Mouse (Mus musculus) thymus, postnatal 4 days (tissue): ENCODE results near the gene Arl4d.

ENCODE experiments used
- DNase-seq: peaks from one replicate; pipeline ENCODE4 v3.0.0; 2021

The Arl4d gene

DNA sequence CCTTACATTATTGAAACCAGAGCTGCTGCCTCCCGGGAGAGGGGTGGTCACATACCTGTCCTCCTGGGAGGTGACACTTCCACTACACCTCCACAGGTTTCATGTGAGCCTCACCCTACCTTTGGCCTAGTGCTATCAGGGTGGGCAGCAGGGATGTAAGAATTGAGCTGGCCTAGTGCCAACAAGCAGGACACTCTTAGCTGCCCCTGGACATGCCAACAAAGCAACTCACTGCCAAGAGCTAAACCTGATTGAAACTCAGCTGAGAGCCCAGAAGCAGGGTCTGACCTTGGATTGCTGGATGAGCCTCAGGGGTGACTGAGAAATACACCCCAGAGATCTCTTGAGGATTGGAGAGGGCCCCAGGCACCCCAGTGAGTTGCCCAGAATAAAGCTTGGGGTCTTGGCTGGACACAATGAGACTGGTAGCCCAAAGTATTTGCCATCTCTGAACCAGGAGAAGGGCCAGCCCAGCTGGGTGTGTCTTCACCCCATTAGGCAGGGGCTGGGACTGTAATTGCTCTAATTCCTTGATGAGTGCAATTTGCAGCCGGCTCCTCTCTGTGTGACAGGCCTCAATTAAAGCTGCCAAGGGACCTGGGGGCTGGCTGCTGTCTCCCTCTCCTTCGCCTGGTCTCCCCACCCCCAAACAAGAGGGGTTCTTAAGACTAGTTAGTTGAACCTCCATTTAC lies 15.4 kb downstream of the Arl4d start:
- no peak for DNase-seq

DNA sequence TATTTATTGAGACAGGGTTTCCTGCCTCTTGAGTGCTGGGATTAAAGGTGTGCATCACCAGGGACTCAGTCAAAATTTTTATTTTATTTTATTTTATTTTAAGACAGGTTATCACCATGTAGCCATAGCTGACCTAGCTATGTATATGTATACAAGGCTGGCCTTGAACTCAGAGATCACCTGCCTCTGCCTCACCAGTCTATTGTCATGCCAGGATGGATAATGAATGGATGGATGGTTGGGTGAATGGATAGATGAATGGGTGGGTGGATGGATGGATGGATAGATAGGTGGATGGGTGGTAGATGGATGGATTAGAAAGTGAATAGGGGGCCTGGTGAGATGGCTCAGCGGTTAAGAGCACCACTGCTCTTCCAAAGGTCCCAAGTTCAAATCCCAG lies 16.6 kb downstream of the Arl4d start:
- DNase-seq, result no peak

DNA sequence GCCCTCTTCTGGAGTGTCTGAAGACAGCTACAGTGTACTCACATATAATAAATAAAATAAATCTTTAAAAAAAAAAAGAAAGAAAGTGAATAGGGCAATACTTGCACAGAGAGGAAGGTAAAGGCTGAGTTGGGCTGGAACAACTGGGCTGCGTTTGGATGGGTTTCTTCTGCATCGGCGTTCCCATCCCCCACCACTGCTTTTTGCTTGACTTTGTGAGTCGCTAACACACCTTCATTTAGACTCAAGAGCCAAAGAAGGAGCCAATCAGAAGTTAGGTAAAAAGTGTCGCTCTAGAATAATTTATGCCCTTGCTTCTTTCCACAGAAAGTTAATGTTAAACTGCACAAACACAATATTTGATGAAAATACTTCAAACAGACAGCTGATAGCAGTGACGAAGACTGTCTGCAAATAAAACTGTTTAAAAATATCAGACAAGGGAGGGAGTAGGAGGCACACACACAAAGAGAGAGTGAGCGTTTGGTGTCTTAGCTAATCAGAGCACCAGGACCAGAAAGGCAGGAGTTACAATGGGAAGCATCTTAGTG lies 17.1 kb downstream of the Arl4d start:
- DNase-seq, result no peak

DNA sequence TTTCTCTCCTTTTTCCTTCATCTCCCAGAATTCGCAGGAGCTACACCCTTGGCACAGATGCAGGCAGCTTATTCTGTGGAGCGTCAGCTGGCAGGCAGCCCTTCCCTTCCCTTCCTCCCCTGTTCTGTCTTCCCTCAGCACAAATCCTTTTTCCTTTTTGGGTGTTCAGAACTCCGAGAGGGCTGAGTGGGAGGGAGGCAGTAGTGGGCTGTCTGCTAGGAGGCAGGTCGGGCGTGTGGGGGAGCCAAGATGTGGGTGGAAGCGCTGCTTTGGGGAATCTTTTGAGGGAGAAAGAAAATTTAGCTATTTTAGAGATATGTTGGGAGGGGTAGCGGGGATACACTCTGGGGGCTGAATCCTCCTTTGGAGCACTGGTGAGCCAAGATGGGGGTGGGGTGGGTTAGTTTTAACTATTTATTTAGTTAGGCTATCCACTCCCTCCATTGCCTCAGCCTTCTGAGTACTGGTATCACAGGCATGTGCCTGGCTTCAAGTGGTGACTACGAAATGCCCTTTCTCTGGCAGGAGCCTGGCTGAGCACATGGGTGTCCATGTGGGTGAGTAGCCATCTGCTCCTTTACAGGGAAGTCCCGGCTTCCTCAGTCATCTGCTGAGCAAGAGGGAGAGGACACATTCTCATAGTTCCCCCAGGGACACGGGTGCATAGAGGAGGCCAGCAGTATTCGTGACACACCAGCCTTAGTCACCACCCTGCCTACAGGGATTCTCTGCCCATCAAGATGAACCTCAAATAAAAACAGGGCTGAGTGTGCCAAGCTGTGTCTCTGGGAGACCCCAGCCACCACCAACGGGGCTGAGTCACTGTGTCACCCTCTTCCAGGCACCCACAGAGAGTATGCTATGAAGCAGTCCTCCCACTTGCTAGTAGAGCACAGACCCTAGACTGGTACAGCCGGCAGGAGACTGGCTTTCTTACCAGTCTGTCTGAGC lies 22.3 kb downstream of the Arl4d start:
- DNase-seq, result no peak

DNA sequence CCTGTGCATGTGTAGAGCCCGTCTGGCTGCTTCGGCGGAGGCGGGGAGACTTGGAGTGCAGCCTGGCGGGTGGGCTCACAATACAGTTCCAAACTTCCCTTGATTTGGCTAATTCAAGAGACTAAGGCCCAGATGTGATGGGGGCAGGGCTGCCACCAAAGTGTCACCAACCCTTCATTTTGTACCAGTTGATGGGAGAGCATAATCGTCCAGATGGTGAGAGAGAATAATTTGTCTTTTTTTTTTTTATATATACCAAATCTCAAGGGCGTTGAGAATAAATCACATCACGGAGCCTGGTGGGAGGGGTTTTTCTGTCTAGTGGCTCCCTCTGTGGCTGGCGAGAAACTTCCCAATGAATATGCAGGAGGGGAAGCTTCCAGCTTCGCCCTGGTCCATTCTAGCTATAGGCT lies 24.4 kb downstream of the Arl4d start:
- no peak for DNase-seq

DNA sequence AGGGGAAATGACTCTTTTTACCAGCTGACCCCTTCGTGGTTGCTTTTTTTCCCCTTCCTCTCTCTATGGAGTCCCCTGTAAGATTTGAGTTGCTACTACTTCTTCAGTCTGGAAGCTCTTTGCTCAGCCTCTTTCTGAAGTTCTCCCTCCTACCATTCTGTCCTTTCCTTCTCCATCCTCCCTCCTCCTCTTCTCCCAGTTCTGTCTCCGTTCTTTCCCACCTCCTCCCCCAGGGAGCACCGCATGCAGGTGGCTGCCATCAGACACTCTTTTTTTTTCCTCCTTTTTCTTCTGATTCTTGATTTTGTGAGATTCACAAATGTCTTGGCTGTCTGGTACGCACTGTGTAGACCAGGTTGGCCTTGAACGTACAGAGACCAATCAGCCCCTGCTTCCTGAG lies 25.0 kb downstream of the Arl4d start:
- no peak for DNase-seq

DNA sequence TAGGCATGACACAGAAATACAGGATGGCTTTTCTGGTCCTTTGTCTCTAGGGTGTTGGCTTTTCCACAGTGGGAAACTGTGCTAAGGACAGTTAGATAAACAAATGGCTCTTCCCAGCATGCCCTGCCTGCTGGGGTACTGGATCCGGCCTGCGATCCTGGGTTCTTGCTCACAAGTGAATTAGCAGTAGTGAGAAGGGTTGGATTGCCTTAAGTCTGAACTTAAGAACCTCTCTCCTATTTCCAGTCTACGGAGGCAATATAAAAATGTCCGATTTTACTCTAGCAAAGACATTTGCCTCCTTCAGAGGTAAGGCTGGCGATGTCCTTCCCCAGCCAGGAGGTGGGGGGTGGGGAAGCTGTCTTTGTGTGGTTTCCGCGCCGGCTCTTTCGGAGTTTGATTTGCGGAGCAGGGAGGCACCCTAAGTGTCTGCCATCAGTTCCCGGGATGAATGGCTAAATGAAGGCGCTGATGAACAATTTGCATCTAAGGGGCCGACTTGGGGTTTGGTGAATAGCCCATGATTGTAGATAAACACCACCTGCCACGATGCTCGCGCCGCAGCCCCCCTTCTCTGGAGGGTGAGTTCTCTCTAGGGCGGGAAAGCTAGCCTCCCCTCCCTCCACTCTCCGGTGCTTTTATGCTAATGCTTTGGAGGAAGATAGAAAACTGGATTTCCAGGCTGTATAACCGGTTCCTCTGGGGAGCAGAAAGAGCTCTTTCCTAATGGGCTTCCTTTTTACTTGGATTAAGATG lies 30.7 kb downstream of the Arl4d start:
- peak; percentile 53 for DNase-seq

DNA sequence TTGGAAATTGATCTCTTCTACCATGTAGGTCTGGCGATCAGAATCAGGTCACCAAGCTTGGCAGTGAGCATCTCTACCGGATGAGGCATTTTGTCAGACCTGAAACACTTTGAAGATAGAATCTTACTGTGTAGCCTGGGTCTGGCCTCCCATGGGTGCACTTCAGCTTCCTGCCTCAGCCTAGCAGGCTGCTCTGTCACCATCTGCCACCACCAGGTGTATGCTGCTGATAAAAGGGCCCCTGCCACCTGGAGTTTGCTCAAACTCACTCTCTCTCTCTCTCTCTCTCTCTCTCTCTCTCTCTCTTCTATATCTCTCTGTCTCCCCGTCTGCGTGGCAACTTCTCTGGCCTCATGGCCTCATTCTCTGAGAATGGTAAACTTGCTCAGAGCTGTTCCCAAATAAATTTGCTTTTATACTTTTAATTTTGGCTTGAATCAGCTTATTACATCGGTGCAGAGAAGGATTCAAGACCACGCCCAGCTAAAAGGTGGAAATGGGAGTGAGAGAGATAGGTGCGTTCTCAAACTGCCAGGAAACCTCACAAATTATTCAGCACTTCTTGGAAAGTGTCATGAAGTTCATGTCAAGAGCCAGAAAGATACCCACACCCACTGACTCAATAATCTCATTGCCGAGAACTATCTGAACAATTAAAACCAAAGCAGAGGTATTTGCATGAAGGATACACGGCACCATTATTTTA lies 32.0 kb downstream of the Arl4d start:
- DNase-seq, result peak; percentile 54

DNA sequence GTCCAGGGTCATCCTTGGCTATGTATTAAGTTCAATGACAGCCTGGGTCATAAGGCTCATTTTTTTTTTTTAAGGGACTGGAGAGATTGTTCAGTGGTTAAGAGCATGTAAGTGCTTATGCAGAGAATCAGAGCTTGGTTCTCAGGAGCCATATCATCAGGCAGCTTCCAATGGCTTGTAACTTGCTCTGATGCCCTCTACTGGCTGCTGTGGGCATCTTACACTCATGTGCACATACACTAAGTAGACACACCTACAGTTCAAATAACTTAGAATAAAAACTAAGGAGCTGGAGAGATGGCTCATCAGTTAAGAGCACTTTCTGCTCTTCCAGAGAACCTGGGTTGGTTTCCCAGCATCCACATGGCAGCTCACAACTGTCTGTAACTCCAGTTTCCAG lies 32.8 kb downstream of the Arl4d start:
- no peak for DNase-seq

DNA sequence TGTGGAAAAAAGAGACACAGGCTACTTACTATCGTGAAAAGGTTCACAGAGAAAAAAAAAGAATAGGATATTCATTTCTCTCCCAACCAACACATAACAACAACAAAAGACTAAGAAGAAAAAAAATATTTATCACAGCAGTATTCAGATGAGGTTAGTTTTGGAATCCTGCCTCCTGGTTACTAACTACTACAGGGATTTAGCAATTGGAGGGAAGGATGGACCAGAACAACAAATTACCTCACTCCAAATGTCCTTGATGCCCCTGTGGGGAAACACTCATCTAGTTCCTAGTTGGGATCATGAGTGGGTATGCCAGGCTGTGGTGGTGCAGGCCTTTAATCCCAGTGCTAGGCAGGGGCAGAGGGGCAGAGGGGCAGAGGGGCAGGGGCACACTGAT lies 34.2 kb downstream of the Arl4d start:
- DNase-seq, result no peak

DNA sequence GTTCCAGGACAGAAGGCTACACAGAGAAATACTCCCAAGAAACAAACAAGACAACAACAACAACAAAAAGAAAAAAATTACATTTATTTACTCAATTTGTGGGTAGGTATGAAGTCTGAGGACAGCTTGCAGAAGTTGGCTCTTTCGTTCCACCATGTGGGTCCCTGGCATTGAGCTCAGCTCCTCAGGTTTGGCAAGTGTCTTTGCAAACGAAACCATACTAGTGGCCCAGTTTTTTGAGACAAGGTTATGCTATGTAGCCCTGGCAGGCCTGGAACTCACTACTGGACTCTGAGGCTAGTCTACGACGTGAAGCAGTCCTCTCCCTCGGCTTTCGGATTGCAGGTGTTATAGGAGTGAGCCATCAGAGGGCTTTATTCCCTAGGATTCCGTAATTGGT lies 34.6 kb downstream of the Arl4d start:
- DNase-seq, result no peak

DNA sequence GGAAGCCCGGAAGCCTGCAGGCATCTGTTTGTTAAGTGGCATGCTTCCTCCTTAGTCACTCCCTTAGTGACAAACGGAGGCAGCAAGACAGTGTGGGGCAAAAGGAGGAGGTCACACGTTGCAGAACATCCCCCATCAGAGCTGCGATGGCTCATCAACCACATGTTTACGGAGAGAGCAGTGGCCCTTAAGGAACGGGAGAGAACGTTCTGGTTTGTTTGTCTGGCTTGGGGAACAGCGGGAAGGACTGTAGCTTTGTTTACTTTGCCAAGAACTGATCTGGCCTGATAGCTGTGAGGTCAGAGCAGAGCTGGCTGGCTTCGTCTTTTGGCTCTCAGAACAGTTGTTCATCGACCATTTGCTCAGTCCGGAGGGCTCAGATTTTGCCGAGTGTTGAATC lies 35.1 kb downstream of the Arl4d start:
- no peak for DNase-seq

DNA sequence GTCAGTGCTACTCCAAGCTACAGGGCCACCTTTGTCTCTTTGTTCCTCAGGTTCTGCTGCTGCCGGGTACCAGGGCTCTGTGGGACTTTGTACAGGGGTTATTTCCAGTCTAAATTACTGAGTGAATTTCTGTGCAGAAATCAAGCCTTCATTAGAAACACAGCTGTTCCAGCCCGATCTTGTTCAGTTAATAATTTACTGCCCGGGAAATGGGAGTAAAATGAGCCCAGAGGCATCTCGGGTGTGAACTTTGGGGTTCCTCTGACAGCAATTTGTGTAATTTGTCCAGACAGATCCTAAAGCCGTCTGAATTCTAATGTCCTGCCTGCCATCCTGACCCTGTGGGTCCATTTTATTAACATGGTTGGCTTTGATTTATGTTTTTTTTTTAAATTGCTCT lies 38.7 kb downstream of the Arl4d start:
- no peak for DNase-seq

DNA sequence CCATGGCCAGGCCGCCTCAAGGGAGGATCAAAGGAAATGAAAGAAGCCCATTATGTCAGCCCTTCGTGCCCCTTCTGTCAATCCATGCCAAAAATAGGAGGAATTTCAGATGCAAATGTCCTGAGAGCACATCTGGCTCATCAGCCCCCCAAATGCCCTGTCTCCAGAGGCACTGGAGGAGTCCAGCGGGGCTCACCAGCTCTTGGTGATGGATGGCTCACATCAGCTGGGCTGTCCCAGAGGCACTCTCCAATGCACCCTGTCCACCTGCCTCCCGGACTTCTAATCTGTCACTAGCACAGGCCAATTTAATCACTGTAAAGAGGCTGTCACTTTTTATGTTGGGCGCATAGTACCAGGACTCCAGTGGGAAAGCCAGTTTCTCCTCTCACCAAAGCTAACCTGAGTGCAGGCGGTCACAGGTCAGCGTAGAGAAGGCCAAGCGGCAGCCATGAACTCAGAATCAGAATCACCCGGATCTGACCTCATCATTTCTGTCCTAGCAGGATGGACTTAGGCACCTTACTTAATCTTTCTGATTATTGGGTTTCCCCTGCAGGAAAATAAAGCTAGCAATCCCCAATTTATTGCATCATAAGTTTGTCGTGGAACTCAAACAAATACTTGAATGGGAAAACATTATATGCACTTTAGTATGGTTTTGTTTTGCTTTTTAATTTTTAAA lies 41.6 kb downstream of the Arl4d start:
- no peak for DNase-seq

DNA sequence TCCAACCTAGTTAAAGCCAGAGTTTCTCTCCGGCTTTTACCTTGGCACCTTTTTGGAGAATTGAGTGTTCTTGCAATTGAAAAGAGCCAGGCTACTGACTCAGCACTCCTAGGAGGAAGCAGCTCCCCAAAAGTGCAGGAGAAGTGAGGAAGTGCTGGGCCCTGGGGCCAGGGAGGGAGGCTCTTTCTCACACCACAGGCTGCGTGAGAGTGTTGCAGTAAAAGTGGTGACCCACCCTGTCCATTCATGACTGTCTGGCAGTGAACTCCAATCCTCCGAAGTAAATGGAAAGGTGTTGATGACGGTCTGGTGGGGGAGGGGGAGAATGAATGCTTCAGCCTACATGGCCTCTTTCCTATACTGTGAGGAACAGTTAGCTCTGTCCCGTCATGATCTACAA lies 43.1 kb downstream of the Arl4d start:
- no peak for DNase-seq

DNA sequence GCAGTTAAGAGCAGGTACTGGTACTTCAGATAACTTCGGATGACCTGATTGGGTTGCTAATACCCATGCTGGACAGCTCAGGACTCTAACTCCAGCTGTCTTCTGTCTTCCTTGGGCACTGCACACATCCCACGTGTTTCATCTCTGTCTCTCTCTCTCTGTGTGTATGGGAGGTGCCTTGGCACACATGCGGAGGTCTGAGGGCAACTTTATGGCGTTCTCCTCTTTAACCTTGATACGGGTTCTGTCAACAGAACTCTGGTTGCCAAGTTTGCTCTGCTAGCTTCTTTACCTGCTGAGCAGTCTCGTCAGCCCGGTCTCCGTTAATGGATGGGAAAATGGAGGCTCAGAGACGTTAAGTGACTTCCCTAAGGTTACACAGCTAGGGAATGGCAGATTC lies 47.5 kb downstream of the Arl4d start:
- DNase-seq, result no peak

DNA sequence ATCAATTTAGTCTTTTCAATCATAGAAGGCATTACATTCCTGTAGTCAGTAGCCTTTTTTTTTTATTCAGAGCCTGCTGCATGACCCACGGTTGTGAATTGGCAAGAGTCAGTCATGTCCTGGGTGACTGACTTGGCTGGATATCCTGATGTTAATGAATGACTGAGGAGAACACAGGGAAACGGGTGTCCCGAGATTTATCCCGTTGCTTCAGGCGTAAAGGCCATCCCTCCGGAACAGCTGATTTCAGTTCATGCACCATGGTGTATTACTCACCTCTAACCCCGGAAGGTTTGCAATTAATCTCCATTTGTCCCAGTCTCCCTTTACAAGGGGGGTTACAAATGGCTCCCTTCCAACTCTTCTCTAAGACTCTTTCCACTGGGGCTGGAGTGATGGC lies 48.7 kb downstream of the Arl4d start:
- DNase-seq, result no peak
